Mouse (Mus musculus): Measurements from ENCODE around the gene Rhbdd1.

GRCm38 (mm10) chr1:82468872-82469271 is 152.6 kb downstream of the Rhbdd1 start:
- TF ChIP-seq EP300 (IDR thresholded peaks at IDR 0.05; ENCODE audit: low read depth) (no peak), CTCF (IDR thresholded peaks at IDR 0.05; ENCODE audit: low read depth) (no peak)
